Mouse (Mus musculus) bone marrow, adult 2 months (tissue): ENCODE results near the gene Lcat.

Experiments
- CTCF ChIP-seq: fragments of 200-500 bp; IDR thresholded peaks from 2 replicates; pipeline ENCODE4 v1.5.1; 2011; ENCODE audit warnings: low read length, control low read depth; ENCODE audit not compliant: control insufficient read depth, insufficient read depth
- POLR2A ChIP-seq: fragments of 200-500 bp; IDR thresholded peaks from 2 replicates; pipeline ENCODE4 v1.6.1; 2011; ENCODE audit warnings: low read depth, mild to moderate bottlenecking, control low read depth, low read length, borderline replicate concordance; ENCODE audit not compliant: control insufficient read depth

DNA sequence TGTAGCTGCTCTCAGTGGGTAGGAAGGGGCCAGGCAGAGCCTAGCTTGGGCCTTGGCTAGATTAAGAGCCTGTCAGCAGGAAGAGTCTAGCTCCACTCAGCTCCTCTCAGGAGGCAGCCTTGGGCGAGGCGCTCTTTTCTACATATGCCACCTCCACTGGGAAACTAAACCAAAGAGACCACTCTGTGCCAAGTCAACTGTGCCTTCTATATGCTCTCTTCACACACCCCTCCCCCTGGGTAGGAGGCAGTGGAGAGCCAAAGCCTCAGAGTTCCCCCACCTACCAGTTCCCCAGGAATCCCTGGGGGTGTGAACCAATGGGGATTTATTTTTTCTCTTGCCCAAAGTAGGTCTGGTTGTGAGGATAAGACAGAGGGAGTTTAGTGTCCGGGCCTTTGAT, 11.9 kb downstream of the Lcat start:
- TF ChIP-seq CTCF (no peak), POLR2A (no peak)
